Mouse (Mus musculus): Measurements from ENCODE around the gene Strip1.

Strip1 gene

DNA sequence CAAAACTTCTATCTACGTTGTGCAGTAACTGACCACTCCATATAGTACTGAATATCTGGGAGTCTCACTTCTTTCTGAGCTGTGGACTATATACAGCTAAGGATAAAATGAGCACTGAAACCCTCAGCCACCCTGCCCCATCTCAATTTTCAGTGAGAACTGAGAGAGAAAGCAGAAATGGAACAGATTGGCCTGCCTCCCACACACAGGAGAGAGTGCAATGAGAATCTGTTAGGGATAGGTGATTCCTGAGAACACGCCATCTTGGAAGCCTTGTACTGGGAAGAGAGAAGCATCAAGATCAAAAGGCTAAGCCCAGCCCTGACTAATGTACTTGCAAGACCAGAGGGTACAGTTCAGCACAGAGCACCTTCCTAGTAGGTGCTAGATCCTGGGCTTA, 2.9 kb downstream of the Strip1 start:
- DNase-seq (ENCODE audit: extremely low read depth, low read depth, low spot score): no peak

DNA sequence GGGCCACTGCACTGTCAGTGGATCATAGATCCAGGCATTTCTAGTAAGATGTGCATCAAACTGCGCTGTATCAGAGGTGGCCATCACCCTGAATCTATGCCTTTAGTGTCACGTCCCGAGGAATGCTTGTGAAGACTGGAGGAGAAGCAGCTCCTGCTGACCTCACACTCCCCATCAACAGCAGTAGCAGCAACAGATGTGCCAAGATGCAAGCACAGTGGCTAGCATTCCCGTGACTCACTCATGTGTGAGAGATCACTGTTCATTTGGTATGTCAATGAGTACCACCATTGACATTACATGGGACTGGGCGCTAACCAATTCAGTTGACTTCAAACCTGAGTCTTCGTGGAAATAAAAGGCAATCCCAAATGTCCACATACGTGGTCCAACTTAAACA, 3.9 kb downstream of the Strip1 start:
- no peak for DNase-seq (ENCODE audit: extremely low read depth, low read depth, low spot score)

DNA sequence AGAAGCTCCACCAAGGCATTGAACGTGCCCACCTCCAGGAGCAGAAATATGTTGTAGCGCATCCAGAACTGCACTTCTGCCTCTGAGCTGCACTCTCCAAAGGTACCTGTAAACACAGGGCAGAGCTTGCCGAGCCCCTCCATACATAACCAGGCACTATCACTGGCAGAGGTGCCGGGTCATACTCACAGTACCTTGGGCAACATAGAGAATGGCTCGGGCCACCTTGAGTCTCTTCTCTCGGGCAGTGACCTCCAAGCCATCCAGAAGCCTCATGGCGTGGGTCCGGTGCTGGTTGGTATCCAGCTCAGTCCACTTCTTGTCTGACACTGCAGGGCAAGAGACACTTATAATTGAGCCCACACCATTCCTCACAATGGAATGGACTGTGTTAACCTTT, 4.7 kb downstream of the Strip1 start:
- DNase-seq (ENCODE audit: extremely low read depth, low read depth, low spot score): no peak

DNA sequence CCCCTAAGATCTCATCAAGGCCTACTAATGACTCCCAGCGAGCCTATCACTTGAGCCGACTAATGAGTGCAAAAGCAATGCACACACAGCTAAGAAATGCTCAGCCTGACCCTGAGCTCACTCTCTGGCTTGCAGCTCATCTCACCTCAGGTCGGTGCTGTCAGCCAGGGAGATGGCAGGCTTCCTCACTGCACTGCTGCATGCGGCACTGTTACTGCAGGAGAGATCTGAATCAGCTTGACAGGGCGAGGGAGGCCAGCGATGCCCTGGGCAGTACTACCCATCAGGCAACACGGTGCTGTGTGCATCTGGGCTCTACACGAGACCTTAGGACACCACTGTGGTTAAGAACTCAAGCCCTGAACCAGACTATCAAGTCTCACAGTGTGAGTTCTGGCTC, 6.0 kb downstream of the Strip1 start:
- no peak for DNase-seq (ENCODE audit: extremely low read depth, low read depth, low spot score)

DNA sequence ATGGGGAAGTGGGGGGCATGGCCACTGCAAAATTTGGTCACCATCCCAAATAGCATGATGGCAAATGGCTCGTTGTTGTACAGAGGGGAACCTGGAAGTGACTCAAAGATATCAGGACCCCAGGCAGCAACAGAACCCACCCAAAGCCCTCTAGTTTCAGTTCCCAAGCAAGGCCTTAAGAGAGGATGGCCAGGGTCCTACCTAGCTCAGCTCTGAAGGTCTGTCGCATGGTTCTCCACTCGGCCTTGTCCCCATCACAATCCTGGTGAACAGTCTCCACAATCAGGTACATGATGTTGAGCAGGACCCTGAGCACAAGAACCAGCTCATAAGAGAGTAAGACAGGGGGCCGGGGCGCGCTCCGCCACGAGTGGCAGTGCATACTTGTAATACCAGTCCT, 7.1 kb downstream of the Strip1 start:
- DNase-seq (ENCODE audit: extremely low read depth, low read depth, low spot score): no peak

DNA sequence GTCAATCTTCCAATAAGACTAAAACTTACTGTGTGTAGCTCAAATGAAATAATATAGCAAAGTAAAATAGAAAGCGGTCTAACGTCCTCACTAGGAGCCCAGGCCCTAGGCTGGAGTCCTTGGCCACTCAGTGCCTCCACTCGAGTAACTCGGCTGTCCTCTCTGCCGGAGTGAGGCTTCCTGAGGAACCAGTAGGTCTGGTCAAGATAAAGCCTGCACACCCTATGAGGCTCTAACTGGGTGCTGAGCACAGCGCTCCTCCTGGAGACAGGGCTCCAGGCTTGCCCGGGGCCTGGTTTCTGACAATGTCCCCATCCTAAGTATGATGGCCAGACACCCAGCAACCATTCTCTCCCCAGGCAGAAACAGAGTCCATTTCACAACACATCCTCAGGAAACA, 9.0 kb downstream of the Strip1 start:
- no peak for DNase-seq (ENCODE audit: extremely low read depth, low read depth, low spot score)

DNA sequence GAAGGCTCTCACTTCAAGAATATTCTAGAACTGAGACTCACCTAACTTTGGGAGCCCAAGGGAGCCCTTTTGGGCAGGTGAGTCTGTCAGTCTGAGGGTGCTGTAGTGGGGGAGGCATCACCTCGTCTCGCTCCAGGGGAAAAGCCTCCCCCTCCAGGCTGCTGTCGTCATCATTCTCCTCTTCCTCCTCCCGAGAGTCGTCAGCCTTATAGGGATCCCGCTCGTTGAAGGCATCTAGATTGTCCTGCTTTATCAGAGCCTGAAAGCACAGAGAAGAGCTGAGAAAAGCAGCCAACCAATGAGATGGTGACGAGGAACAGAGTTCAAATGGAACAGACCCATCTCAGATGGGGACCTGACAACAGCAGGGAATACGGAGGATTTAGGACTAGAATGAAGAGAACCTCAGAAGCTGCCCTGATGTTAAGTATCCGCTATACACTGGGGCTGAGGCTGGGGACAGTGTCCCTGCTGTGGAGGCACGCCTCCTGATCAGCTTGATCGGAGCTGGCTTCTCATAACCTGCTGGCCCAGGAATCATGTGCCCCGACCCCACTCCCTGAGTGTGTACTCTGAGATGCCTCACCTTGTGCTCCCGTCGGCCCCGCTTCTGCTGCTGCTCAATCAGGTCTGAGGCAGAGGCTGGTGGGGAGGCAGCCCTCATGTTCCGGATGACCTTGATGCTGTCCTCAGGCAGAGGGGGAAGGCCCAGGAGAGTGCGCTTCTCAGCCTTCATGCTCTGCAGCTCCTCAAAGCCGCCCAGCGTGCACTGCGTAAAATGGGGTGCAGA, 10.0 kb downstream of the Strip1 start:
- DNase-seq (ENCODE audit: extremely low read depth, low read depth, low spot score): no peak

DNA sequence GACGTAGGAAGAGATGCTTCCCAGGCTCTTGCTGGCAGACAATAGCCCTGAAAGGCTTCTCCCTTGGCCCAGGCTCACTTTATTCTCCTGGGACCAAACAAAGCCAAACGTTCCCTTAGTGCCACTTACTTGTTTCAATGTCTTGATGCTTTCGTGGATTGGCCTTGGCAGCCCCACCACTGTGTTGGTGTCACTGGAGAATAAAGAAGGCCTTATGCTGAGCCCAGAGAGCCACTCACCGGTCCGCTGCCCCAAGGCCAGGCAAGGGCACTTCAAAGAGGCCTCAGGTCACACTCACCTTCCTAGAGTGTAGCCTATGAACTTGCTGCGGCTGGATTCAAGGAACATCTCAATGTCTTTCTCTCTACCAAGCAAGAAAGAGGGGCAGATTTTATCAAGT, 11.6 kb downstream of the Strip1 start:
- DNase-seq (ENCODE audit: extremely low read depth, low read depth, low spot score): no peak

DNA sequence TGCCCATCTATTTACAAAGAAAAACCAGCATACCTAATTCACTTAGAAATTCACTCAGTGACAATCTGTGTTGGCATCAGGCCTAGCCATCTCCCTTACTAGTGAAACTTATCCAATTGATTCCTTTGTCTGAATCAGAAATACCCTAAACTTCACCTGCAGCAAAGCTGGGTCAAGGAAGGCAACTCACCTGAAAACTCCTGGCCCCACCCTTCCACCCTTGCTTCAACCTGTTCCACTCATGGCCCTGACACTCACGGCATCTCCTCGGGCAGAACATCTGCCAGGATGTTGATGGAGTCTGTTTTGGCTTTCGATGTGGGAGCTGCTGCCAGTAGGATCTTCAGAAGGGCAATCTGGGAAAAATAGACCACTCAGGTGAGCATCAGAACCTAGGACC, 13.7 kb downstream of the Strip1 start:
- DNase-seq (ENCODE audit: extremely low read depth, low read depth, low spot score): no peak

DNA sequence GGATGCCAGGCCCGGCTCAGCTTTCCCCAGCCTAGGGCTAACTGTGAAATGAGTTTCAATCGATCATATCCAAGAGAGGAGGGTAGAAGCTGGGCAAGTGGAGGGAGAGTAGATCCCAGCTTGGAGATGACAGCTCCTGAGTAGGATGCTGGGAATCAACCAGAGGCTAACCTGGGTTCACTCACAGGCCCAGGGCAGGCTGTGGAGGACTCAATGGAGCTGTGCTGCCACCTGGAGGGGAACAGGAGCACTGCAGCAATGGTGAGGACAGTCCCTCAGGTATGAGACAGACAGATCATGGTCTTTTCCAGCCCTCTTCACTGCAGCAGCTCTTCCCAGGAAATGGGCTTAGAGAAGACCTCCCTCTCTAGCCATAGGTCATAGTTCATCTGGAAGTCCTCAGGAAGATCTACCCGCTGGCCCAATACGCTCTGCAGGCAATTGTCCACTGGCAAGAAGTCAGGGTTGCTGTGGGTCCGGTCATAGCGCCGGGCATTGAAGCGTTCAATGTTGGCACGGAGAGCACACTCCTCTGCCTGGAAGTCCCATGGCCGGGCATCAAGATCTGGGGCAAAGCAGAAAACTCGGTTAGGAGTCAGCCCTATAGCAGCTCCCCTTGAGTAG, 18.5 kb downstream of the Strip1 start:
- DNase-seq (ENCODE audit: extremely low read depth, low read depth, low spot score): no peak

DNA sequence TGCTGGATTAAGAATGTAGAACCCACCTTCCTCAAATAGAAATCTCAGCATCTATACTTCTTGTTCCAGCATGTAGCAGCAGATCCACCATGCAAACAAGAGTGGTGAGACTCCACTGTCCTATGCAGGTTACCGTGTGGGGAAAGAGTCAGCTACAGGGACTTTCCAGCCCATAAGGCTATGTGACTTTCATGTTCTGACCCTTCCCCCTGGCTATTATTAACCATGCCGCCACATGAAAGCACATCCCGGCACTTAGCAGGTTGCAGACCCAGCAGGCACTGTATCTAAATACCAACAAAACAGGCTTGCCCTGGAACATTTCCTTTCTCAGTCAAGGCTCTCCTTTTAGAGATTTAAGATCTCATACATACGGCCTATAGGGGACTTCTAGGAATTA, 20.1 kb downstream of the Strip1 start:
- no peak for DNase-seq (ENCODE audit: extremely low read depth, low read depth, low spot score)

DNA sequence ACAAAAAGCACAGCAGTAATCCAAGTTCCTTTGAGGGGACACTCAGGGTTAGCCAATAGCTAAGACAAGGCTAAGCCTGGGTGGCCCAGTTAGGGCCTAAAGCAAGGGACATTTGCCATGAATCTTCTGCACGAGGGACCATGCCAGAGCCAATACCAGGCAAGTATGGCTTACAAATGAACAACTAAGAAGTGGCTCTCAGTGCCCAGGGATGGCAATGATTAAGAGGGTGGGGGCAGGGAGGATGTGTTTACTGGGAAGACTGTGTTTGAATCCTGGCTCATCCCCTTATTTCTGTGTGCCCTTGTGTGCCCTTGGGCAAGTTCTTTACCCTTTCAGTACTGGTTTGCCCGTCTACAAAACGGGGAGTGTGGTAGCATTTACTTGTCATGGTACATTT, 22.1 kb downstream of the Strip1 start:
- no peak for DNase-seq (ENCODE audit: extremely low read depth, low read depth, low spot score)

DNA sequence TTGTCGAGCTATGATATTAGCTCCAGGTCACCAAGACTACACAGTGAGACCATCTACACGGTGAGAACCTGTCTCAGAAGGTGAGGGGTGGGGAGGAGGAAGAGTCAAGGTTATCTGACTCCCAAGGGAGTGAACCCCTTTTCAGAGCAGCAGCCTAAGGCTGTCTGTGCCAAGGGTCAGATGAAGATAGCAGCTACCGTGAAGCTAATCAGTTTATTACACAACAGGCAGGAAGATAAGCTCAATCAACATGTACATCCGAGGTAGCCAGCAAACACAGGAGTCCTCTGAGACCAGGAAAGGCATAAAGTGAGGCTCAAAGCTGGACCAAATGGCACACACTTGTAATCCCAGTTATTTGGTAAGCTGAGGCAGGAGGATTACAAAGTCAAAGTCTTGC, 22.7 kb downstream of the Strip1 start:
- DNase-seq (ENCODE audit: extremely low read depth, low read depth, low spot score): no peak

DNA sequence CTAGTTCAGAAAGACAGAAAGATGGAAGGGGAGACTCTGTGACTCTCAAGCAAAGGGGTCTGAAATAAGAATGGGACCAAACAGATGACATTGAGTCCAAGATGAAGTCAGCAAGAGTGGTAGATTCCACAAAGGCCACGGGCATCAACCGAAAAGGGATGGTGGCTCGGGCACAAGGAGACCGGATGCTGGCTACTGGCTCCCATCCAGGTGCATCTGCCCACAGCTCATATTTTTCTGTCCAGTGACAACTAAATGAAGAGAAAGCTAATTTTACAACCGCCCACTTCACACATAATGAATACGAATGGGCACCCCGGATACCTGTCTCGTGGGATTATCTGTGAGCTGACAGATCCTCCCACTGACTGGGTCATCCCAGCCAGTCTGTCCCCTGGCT, 24.3 kb downstream of the Strip1 start:
- DNase-seq (ENCODE audit: extremely low read depth, low read depth, low spot score): no peak

DNA sequence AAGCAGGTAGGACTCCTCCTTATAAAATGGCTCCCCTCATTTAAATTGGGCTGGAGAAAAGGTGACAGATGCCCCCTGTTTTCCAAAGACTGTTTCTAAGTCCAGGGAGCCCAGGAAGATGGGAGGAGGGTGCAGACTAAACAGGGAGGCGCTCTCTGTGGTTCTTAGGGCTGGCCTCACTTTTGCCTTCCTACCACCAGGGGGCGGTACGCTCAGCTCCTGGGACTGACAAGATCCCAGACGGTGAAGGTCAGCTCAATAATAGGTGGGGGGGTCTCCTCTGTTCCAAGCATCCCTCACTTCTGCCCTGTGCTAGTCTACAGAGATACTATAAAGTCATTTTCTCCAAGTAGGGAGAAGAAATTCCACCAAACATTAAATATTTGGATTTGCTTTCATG, 26.2 kb downstream of the Strip1 start:
- DNase-seq (ENCODE audit: extremely low read depth, low read depth, low spot score): no peak

DNA sequence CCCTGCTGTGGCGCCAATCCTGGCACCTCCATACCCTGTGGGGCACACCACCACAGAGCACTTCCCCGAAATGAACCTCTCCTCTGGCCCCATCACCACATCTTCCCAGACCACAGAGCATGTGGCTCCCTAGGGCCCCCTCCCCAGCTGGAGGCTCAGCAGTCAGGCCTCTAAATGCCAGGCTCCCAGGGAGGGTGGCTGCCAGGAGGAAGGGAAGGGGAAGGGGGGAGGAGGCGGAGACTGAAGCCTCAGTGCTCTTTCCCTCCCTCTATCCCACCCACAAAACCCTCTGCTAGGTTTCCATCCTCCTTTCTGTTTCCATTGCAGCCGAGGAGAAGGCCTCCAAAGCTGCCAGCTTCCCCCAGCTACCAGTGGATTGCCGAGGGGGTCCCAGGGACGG, 31.4 kb downstream of the Strip1 start:
- no peak for DNase-seq (ENCODE audit: extremely low read depth, low read depth, low spot score)

DNA sequence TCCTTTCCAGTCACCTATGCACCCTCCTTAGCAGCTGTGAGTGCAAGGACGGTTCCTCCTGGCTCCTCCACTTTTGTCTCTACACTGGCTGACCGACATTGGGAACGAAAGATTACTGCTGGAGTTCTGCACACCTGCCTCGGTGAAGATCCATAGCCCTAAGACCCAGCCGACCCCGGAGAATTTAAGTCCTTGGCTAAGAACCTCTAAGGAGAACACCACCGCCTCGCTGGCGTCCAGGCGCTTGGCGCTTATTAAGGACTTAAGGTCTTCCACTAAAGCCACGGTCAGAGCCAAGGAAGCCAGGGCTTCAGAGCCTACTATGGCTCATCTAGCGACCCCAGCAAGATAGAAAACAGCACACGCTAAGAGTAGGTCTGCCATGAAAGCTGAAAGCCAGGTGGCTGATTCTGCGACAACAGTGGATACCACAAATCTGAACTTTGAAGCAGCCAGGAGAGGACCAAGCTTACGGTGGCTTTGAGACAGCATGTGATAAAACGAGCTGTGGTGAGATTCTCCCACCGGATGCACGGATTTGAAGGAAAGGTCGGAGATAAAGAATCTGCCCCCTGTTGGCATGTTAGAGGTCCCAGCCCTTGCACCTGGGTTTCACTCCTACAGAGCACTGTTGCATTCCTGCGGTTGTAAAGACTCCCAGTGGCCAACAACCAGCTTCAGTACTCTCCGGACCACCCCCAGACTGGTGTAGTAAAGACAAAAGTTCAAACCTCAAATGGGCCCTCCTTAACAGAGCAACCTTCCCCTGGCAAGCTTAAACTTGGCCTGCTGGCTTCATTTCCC, 33.7 kb downstream of the Strip1 start:
- DNase-seq (ENCODE audit: extremely low read depth, low read depth, low spot score): no peak

DNA sequence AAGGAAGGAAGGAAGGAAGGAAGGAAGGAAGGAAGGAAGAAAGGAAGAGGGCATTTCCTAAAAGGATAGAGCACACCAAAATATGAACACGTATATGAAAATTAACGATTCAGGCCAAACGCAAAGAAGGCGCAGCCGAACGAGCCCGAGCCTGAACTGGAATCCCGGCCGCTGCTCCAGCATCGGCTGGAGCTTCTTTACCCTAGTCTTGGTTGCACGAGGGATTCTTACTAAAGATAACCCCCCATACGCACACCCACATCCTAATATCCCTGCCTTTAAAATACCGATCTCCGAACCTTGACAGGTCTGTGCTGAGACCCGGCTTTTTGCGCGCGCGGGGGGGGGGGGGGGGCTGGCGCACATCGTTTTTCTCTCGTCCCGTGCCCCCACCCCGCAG, 34.4 kb downstream of the Strip1 start:
- no peak for DNase-seq (ENCODE audit: extremely low read depth, low read depth, low spot score)

DNA sequence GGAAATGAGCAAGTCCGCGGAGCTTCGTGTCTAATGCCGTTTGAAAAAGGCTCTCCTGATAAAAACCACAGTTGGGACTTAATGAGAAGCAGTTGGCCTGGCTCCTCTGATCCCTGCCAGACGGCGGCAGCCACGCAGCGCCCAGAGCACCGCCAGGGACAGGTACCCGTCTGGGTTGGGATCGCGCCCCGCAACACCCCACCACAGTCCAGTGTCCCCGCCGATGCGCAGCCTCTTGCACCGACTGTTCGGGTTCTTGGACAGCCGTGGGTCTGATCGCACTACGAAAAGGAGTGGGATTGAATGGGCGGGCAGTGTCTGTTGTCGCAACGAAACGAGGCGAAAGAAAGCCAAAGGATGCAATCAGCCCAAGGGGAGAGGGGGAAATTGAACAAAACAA, 34.9 kb downstream of the Strip1 start:
- DNase-seq (ENCODE audit: extremely low read depth, low read depth, low spot score): no peak

DNA sequence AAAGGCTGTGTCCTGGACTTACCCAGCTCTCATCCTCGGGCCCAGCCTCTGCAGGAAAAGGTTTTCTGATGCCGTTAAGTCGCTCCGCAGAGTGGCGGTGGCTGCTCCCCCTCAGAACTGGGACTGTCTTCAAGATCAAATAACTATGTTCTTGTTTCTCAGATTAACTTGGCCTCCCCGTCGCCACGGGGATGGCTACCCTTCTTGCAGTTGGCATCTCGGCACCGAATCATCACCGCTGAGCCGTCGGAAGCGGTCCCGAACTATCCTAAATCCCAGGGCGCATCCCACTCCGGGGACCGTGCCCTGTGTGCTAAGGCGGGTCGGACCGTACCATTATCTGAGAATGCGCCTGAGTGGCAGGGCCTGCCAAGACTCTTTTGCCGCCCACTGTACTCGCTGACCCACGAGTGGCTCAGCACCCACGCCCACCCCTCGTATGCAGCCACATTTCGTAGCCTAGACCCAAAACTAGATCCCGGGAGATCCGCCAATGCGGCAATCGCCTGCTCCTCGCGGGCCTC, 35.5 kb downstream of the Strip1 start:
- DNase-seq (ENCODE audit: extremely low read depth, low read depth, low spot score): no peak

DNA sequence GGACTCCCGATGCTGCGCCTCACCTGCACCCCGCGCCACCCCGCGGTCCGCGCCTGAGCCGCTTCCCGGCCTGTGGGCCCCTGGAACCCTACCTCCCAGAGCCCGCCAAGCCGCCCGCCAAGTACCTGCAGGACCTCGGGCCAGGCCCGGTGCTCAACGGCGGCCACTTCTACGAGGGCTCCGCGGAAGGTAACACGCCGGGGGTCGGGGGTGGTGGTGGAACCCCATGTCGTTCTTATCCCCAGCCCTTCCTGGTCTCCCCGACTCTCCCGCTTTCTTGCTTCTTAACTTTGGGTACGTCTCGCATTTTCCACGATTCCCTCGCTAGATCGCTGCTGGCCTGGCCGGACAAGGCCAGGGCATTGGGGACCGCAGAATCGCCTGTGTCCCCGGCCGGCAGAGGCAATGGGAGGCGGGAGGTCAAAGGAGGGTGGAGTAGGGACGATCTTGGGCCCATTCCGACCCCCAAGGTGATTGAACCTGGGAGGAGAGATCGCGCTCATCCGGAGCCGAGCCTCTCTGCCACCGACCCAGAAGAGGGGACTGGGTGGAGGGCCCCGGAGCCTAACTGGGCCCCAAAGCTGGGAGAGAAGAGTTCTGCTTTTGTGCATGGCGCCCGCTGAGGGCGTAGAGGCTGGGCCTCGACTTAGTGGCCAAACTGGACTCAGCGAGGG, 36.1 kb downstream of the Strip1 start:
- DNase-seq (ENCODE audit: extremely low read depth, low read depth, low spot score): no peak
